9 mouse cellular contexts compared by ENCODE assay signal in genomic region chr2:180894734-180895133, GRCm38 (mm10). TPM values are rescaled to one million over a fixed set of nuclear protein-coding genes. Genes with fewer than 3 reads are reported as not detected.
DNase-seq lines count a peak whose midpoint lies in the region; ATAC-seq and TF ChIP-seq lines count a peak whose summit lies in the region.
"Had no signal": no experiment of that assay in that cellular context is flagged by ENCODE, and none has a peak within 500 bp of the region (broad histone marks: within the 10 kb centered on the region; RNA-seq: fewer than 3 reads in every experiment).

No protein-coding gene starts in this region.

- H3K27ac ChIP-seq in gastrocnemius, adult 2 months: no peak overlapping the region
- H3K27ac ChIP-seq in intestine, embryonic 16.5 days (ENCODE audit: low read length): no peak overlapping the region
- peak overlapping the region; percentile 99 for H3K27ac ChIP-seq in midbrain, embryonic 10.5 days (replicated peaks)
- no peak overlapping the region for H3K27ac ChIP-seq in small intestine, adult 2 months (ENCODE audit: insufficient read depth, low read depth, low read length)

- peak overlapping the region; percentile 78; the same call in 1 of the 2 replicates for H3K4me2 ChIP-seq in intestine, embryonic 16.5 days (ENCODE audit: low read depth, low read length)

- H3K9me3 ChIP-seq in intestine, embryonic 16.5 days (ENCODE audit: control insufficient read depth, low read length): no peaks in the 10 kb centered on the region
- H3K9me3 ChIP-seq in midbrain, embryonic 10.5 days (replicated peaks): no peaks in the 10 kb centered on the region

- DNase-seq in gastrocnemius, adult 2 months: peak; percentile 63
- no peak for DNase-seq in gastrocnemius, postnatal 36 days
- DNase-seq in cerebellum, adult 9-11 months: peak; percentile 97
- peak; percentile 81 to 83 for DNase-seq in frontal cortex, postnatal 25 days (ENCODE audit: low spot score in 2 of 2)
- DNase-seq in left cerebral cortex, postnatal 14 days (ENCODE audit: low spot score in 2 of 2): peak; percentile 95 to 97
- peak; percentile 92 for DNase-seq in midbrain, embryonic 10.5 days (ENCODE audit: low spot score)

- intact Hi-C loops in gastrocnemius, adult 2 months (cut with DNase I): loop anchor here (10.0 kb wide), 1 partner anchor 110 kb away; no protein-coding TSS in a partner anchor
- intact Hi-C loops in gastrocnemius, postnatal 36 days (cut with DNase I): no loop called here
- intact Hi-C loops in left cerebral cortex, postnatal 14 days (cut with DNase I): loop anchor here (5.0 kb wide), 3 partner anchors 52 to 107 kb away; no protein-coding TSS in a partner anchor

- ATAC-seq in intestine, embryonic 16.5 days: peak; percentile 57

- H3K4me3 ChIP-seq in gastrocnemius, adult 2 months: peak overlapping the region; percentile 72
- peak overlapping the region; percentile 51 for H3K4me3 ChIP-seq in intestine, embryonic 16.5 days (ENCODE audit: low read length)
- H3K4me3 ChIP-seq in midbrain, embryonic 10.5 days: peak overlapping the region; percentile 78
- H3K4me3 ChIP-seq in small intestine, adult 2 months (ENCODE audit: low read depth, low read length): no peak overlapping the region

- 1% methylated on average over 13 of the region's 13 CpGs for WGBS in intestine, embryonic 16.5 days
- 1% methylated on average over 13 of the region's 13 CpGs for WGBS in midbrain, embryonic 10.5 days
- under 1% methylated on average over 13 of the region's 13 CpGs for WGBS in small intestine, adult 2 months

- H3K27me3 ChIP-seq in intestine, embryonic 16.5 days (replicated peaks; ENCODE audit: control insufficient read depth, insufficient read depth, low read length): peaks cover 65% of the 10 kb centered on the region
- H3K27me3 ChIP-seq in midbrain, embryonic 10.5 days (ENCODE audit: low read depth, poor library complexity, severe bottlenecking): peaks cover 52% of the 10 kb centered on the region
- H3K27me3 ChIP-seq in small intestine, adult 2 months (ENCODE audit: control insufficient read depth, insufficient read depth, low read length): peaks cover 48% of the 10 kb centered on the region

- H3K36me3 ChIP-seq in intestine, embryonic 16.5 days (ENCODE audit: control insufficient read depth, insufficient read depth, low read length): no peaks in the 10 kb centered on the region
- H3K36me3 ChIP-seq in midbrain, embryonic 10.5 days: peaks cover 13% of the 10 kb centered on the region
- no peaks in the 10 kb centered on the region for H3K36me3 ChIP-seq in small intestine, adult 2 months (ENCODE audit: control insufficient read depth, insufficient read depth, low read length)
- H3K36me3 ChIP-seq: G1E had no signal

- no peak overlapping the region for H3K9ac ChIP-seq in intestine, embryonic 16.5 days (ENCODE audit: low read depth, low read length)

- TF ChIP-seq CTCF in gastrocnemius, adult 2 months (IDR thresholded peaks at IDR 0.05): peak; percentile 73
- peak; percentile 64; the same call in 1 of the 2 replicates for TF ChIP-seq CTCF in small intestine, adult 2 months (IDR thresholded peaks at IDR 0.05; ENCODE audit: extremely low read depth, insufficient read length, insufficient replicate concordance, low read depth, low read length)

- H3K4me1 ChIP-seq in intestine, embryonic 16.5 days (ENCODE audit: control insufficient read depth, insufficient read depth, low read length): peaks cover 22% of the 10 kb centered on the region
- peaks cover 65% of the 10 kb centered on the region for H3K4me1 ChIP-seq in midbrain, embryonic 10.5 days
- H3K4me1 ChIP-seq in small intestine, adult 2 months (ENCODE audit: control insufficient read depth, insufficient read depth, insufficient read length, low read length): peaks cover 3% of the 10 kb centered on the region

- TF ChIP-seq POLR2A in small intestine, adult 2 months (IDR thresholded peaks at IDR 0.05; ENCODE audit: low read depth, low read length): no peak

RNA-seq across cellular contexts. Expression of gene Ythdf1, which starts 26.0 kb away (rescaled TPM):
- total RNA-seq in gastrocnemius, adult 2 months (2021): 10 to 100 TPM; 41.9 to 42.1 TPM
- total RNA-seq in gastrocnemius, postnatal 36 days (2021): 10 to 100 TPM; 33.5 to 37.3 TPM
- polyA plus RNA-seq in intestine, embryonic 16.5 days (2015; fragmentation: Nextera tagmentation; extraction: Ambion mirVana): 9.2 and 9.8 TPM in 2 replicates
- 10 to 100 TPM; 63.1 to 68.4 TPM for total RNA-seq in left cerebral cortex, postnatal 14 days (2021)
- 51.9 and 61.4 TPM in 2 replicates for polyA plus RNA-seq in midbrain, embryonic 10.5 days (2016; fragmentation: Nextera tagmentation; extraction: Ambion mirVana)
- 7.0 and 12.0 TPM in 2 replicates for polyA plus RNA-seq in small intestine, adult 2 months (2012; rRNA removed)

RNA-seq across cellular contexts. Expression of gene Birc7, which starts 34.1 kb away (rescaled TPM):
- not detected for total RNA-seq in gastrocnemius, adult 2 months (2021)
- not detected for total RNA-seq in gastrocnemius, postnatal 36 days (2021)
- polyA plus RNA-seq in intestine, embryonic 16.5 days (2015; fragmentation: Nextera tagmentation; extraction: Ambion mirVana): 0.09 TPM in 1 of 2 replicates, not detected in the other
- total RNA-seq in left cerebral cortex, postnatal 14 days (2021): not detected
- polyA plus RNA-seq in midbrain, embryonic 10.5 days (2016; fragmentation: Nextera tagmentation; extraction: Ambion mirVana): 0.48 and 0.56 TPM in 2 replicates
- not detected in 2 replicates for polyA plus RNA-seq in small intestine, adult 2 months (2012; rRNA removed)
- total RNA-seq: G1E had no signal
- polyA plus RNA-seq: G1E had no signal

RNA-seq across cellular contexts. Expression of gene Nkain4, which starts 59.8 kb away (rescaled TPM):
- total RNA-seq in gastrocnemius, adult 2 months (2021): under 1 TPM in 1 of 2 experiments, not detected in 1; 0.78 TPM
- total RNA-seq in gastrocnemius, postnatal 36 days (2021): not detected
- 29.9 and 32.5 TPM in 2 replicates for polyA plus RNA-seq in intestine, embryonic 16.5 days (2015; fragmentation: Nextera tagmentation; extraction: Ambion mirVana)
- total RNA-seq in left cerebral cortex, postnatal 14 days (2021): 10 to 100 TPM; 35.7 to 45.1 TPM
- 43.7 and 59.7 TPM in 2 replicates for polyA plus RNA-seq in midbrain, embryonic 10.5 days (2016; fragmentation: Nextera tagmentation; extraction: Ambion mirVana)
- polyA plus RNA-seq in small intestine, adult 2 months (2012; rRNA removed): 2.1 and 4.8 TPM in 2 replicates
- total RNA-seq: G1E had no signal
- polyA plus RNA-seq: G1E had no signal

Comparison
In these comparisons a context has a peak if more than half of its experiments do, and no peak if none do; other contexts are left out.
1. DNase-seq: peak in gastrocnemius, adult 2 months (single experiment), cerebellum, adult 9-11 months (single experiment), frontal cortex, postnatal 25 days (2 of 2), left cerebral cortex, postnatal 14 days (2 of 2) and midbrain, embryonic 10.5 days (single experiment); none in gastrocnemius, postnatal 36 days (0 of 2).
2. RNA of gene Nkain4, which starts 59.8 kb away (total RNA-seq): 35.7 to 45.1 TPM in left cerebral cortex, postnatal 14 days; 0.78 TPM in gastrocnemius, adult 2 months and not detected in gastrocnemius, postnatal 36 days; every median in the first group is over 10 times any median in the second.